Mouse (Mus musculus) hindbrain, embryonic 10.5 days (tissue): ENCODE data around the gene Pcsk5. TPM values are rescaled to one million over a fixed set of nuclear protein-coding genes. Genes with fewer than 3 reads are reported as not detected.

Experiments used
- DNase-seq: peaks from one replicate; pipeline ENCODE4 v3.0.0-alpha.2; 2017; ENCODE audit warnings: low spot score
- H3K27ac ChIP-seq: fragments of 300-500 bp; sonication (generic); 2 replicates; pipeline ENCODE4 v1.5.1; 2016; ENCODE audit warnings: mild to moderate bottlenecking, moderate library complexity
- H3K27me3 ChIP-seq: fragments of 300-500 bp; sonication (generic); 2 replicates; pipeline ENCODE4 v1.6.1; 2016; ENCODE audit warnings: mild to moderate bottlenecking; ENCODE audit not compliant: poor library complexity, insufficient read depth, severe bottlenecking
- H3K36me3 ChIP-seq: fragments of 300-500 bp; sonication (generic); 2 replicates; pipeline ENCODE4 v1.6.1; 2016; ENCODE audit warnings: mild to moderate bottlenecking, moderate library complexity
- H3K4me1 ChIP-seq: fragments of 300-500 bp; sonication (generic); replicated peaks from 2 replicates; pipeline ENCODE4 v1.6.1; 2016; ENCODE audit warnings: mild to moderate bottlenecking
- H3K4me3 ChIP-seq: fragments of 300-500 bp; sonication (generic); 2 replicates; pipeline ENCODE4 v1.5.1; 2016; ENCODE audit warnings: mild to moderate bottlenecking, moderate library complexity
- H3K9me3 ChIP-seq: fragments of 300-500 bp; sonication (generic); 2 replicates; pipeline ENCODE4 v1.6.1; 2016; ENCODE audit warnings: mild to moderate bottlenecking, moderate library complexity
- WGBS: fragments of 180-500 bp; shearing (Covaris S2); methylation state at CpG from one replicate; pipeline ENCODE4 v1.1.7; 2016; 5-methylcytosine and 5-hydroxymethylcytosine counted together
- polyA plus RNA-seq: library from polyadenylated mRNA; unstranded; fragments of >200 nt; fragmentation: Nextera tagmentation; extraction: Ambion mirVana; gene quantifications from 2 replicates; pipeline ENCODE4 v1.2.1, GENCODE M21; 2016

Gene Pcsk5
- polyA plus RNA-seq, 1 experiment from 2014 or later: 7.5 TPM

GRCm38 (mm10) chr19:17761678-17762077 is 75.8 kb downstream of the Pcsk5 start:
- no peak for DNase-seq
- 74% methylated on average over 5 of the region's 5 CpGs for WGBS
- Histone ChIP-seq H3K4me1 (peaks cover 6% of the 10 kb centered on the region; the same call in 1 of the 2 replicates), H3K27me3 (no peaks in the 10 kb centered on the region), H3K36me3 (no peaks in the 10 kb centered on the region), H3K4me3 (no peak overlapping the region), H3K27ac (no peak overlapping the region), H3K9me3 (no peaks in the 10 kb centered on the region)

- Histone ChIP-seq H3K4me1 (no peaks in the 10 kb centered on the region), H3K36me3 (no peaks in the 10 kb centered on the region), H3K4me3 (no peak overlapping the region), H3K27me3 (no peaks in the 10 kb centered on the region), H3K9me3 (no peaks in the 10 kb centered on the region), H3K27ac (no peak overlapping the region)
- no peak for DNase-seq
- 86% methylated on average over 3 of the region's 3 CpGs for WGBS
These were observed 84.6 kb downstream of the Pcsk5 start for GRCm38 (mm10) chr19:17752841-17753240.

- H3K9me3 ChIP-seq: no peaks in the 10 kb centered on the region
- no peak overlapping the region for H3K27ac ChIP-seq
- H3K4me3 ChIP-seq: no peak overlapping the region
- DNase-seq: no peak
- WGBS: 90% methylated on average over 3 of the region's 3 CpGs
- no peaks in the 10 kb centered on the region for H3K36me3 ChIP-seq
- H3K27me3 ChIP-seq: no peaks in the 10 kb centered on the region
- no peaks in the 10 kb centered on the region for H3K4me1 ChIP-seq
These were observed 89.1 kb downstream of the Pcsk5 start for GRCm38 (mm10) chr19:17748331-17748730.

- Histone ChIP-seq H3K4me1 (no peaks in the 10 kb centered on the region), H3K27me3 (no peaks in the 10 kb centered on the region), H3K27ac (no peak overlapping the region), H3K4me3 (no peak overlapping the region), H3K9me3 (no peaks in the 10 kb centered on the region), H3K36me3 (no peaks in the 10 kb centered on the region)
- WGBS: 96% methylated on average over 2 of the region's 2 CpGs
- DNase-seq: no peak
These were observed 92.1 kb downstream of the Pcsk5 start for GRCm38 (mm10) chr19:17745380-17745779.

GRCm38 (mm10) chr19:17744474-17745069 is 92.9 kb downstream of the Pcsk5 start:
- DNase-seq: no peak
- no peaks in the 10 kb centered on the region for H3K27me3 ChIP-seq
- no peaks in the 10 kb centered on the region for H3K36me3 ChIP-seq
- no peak overlapping the region for H3K4me3 ChIP-seq
- no peaks in the 10 kb centered on the region for H3K9me3 ChIP-seq
- 88% methylated on average over 8 of the region's 8 CpGs for WGBS
- H3K4me1 ChIP-seq: no peaks in the 10 kb centered on the region
- no peak overlapping the region for H3K27ac ChIP-seq

- 48% methylated on average over 1 of the region's 1 CpGs for WGBS
- H3K4me3 ChIP-seq: no peak overlapping the region
- no peaks in the 10 kb centered on the region for H3K9me3 ChIP-seq
- no peaks in the 10 kb centered on the region for H3K4me1 ChIP-seq
- no peak for DNase-seq
- H3K27me3 ChIP-seq: no peaks in the 10 kb centered on the region
- no peaks in the 10 kb centered on the region for H3K36me3 ChIP-seq
- no peak overlapping the region for H3K27ac ChIP-seq
These were observed 96.0 kb downstream of the Pcsk5 start for GRCm38 (mm10) chr19:17741465-17741864.

- Histone ChIP-seq H3K27me3 (no peaks in the 10 kb centered on the region), H3K4me1 (no peaks in the 10 kb centered on the region)
- no peak for DNase-seq
These were observed 104.7 kb downstream of the Pcsk5 start for GRCm38 (mm10) chr19:17732676-17733277.

GRCm38 (mm10) chr19:17717066-17717465 is 120.4 kb downstream of the Pcsk5 start:
- no peak overlapping the region for H3K27ac ChIP-seq
- H3K27me3 ChIP-seq: no peaks in the 10 kb centered on the region
- DNase-seq: no peak
- H3K9me3 ChIP-seq: no peaks in the 10 kb centered on the region
- no peak overlapping the region for H3K4me3 ChIP-seq
- H3K36me3 ChIP-seq: no peaks in the 10 kb centered on the region
- WGBS: 81% methylated on average over 10 of the region's 10 CpGs
- no peaks in the 10 kb centered on the region for H3K4me1 ChIP-seq

More at GRCm38 (mm10) chr19:17732676-17733277, 104.7 kb downstream of the Pcsk5 start:
- no peak overlapping the region for H3K4me3 ChIP-seq
- no peaks in the 10 kb centered on the region for H3K9me3 ChIP-seq
- no peaks in the 10 kb centered on the region for H3K36me3 ChIP-seq
- H3K27ac ChIP-seq: no peak overlapping the region

GRCm38 (mm10) chr19:17715281-17715955 is 122.0 kb downstream of the Pcsk5 start:
- DNase-seq: no peak
- Histone ChIP-seq H3K4me1 (no peaks in the 10 kb centered on the region), H3K9me3 (no peaks in the 10 kb centered on the region), H3K27ac (no peak overlapping the region), H3K27me3 (no peaks in the 10 kb centered on the region), H3K4me3 (no peak overlapping the region), H3K36me3 (no peaks in the 10 kb centered on the region)
- 86% methylated on average over 9 of the region's 9 CpGs for WGBS

GRCm38 (mm10) chr19:17691626-17692025 is 145.8 kb downstream of the Pcsk5 start:
- no peak for DNase-seq
- Histone ChIP-seq H3K4me3 (no peak overlapping the region), H3K27me3 (no peaks in the 10 kb centered on the region), H3K4me1 (no peaks in the 10 kb centered on the region), H3K36me3 (no peaks in the 10 kb centered on the region), H3K9me3 (no peaks in the 10 kb centered on the region), H3K27ac (no peak overlapping the region)
- WGBS: 94% methylated on average over 6 of the region's 6 CpGs

- WGBS: 88% methylated on average over 7 of the region's 7 CpGs
- H3K27me3 ChIP-seq: no peaks in the 10 kb centered on the region
These were observed 159.1 kb downstream of the Pcsk5 start for GRCm38 (mm10) chr19:17678371-17678770.

GRCm38 (mm10) chr19:17662676-17663075 is 174.8 kb downstream of the Pcsk5 start:
- Histone ChIP-seq H3K36me3 (no peaks in the 10 kb centered on the region), H3K27ac (no peak overlapping the region), H3K4me1 (no peaks in the 10 kb centered on the region), H3K27me3 (no peaks in the 10 kb centered on the region), H3K9me3 (no peaks in the 10 kb centered on the region), H3K4me3 (no peak overlapping the region)
- no peak for DNase-seq
- 90% methylated on average over 3 of the region's 3 CpGs for WGBS

More at GRCm38 (mm10) chr19:17678371-17678770, 159.1 kb downstream of the Pcsk5 start:
- Histone ChIP-seq H3K4me1 (no peaks in the 10 kb centered on the region), H3K4me3 (no peak overlapping the region), H3K27ac (no peak overlapping the region), H3K36me3 (no peaks in the 10 kb centered on the region), H3K9me3 (no peaks in the 10 kb centered on the region)
- no peak for DNase-seq

- Histone ChIP-seq H3K9me3 (no peaks in the 10 kb centered on the region), H3K27me3 (no peaks in the 10 kb centered on the region), H3K4me3 (no peak overlapping the region), H3K36me3 (no peaks in the 10 kb centered on the region), H3K27ac (no peak overlapping the region), H3K4me1 (no peaks in the 10 kb centered on the region)
- DNase-seq: no peak
- WGBS: 86% methylated on average over 6 of the region's 6 CpGs
These were observed 175.2 kb downstream of the Pcsk5 start for GRCm38 (mm10) chr19:17662271-17662670.
